Comparison of ENCODE assay signal across 9 mouse cellular contexts in the genomic region with DNA sequence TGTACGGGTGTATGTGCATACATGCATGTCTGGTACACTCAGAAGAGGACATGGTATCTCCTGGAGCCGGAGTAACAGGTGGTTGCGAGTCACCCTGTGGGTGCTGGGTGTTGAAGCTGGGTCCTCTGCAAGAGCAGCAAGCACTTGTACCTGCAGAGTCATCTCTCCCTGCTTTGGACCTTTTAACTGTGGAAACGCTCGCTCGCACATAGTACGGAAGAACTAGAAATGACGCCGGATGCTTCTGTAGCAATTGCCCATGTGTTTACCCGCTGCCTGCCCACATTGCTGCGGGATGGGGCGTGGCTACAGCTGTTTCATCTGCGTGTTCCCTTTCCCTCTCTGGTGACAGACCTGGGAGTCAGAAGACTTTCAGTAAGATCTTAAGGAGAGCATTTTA. TPM values are rescaled to one million over a fixed set of nuclear protein-coding genes. Genes with fewer than 3 reads are reported as not detected.
DNase-seq lines count a peak whose midpoint lies in the region; ATAC-seq lines count a peak whose summit lies in the region.
"Had no signal": no experiment of that assay in that cellular context is flagged by ENCODE, and none has a peak within 500 bp of the region (broad histone marks: within the 10 kb centered on the region; RNA-seq: fewer than 3 reads in every experiment).

No protein-coding gene starts in this region.

- H3K36me3 ChIP-seq in kidney, embryonic 16.5 days (ENCODE audit: insufficient read depth, low read length): no peaks in the 10 kb centered on the region

- H3K9me3 ChIP-seq in kidney, embryonic 16.5 days (ENCODE audit: low read length): no peaks in the 10 kb centered on the region

- DNase-seq in heart, adult 11 months: peak; percentile 87
- no peak for DNase-seq in heart, postnatal 14 days
- peak; percentile 84 for DNase-seq in CD4-positive, CD25-positive, alpha-beta regulatory T cell, adult 2 months (ENCODE audit: low read depth, low spot score)
- peak; percentile 53 to 54 for DNase-seq in spleen, adult 18-20 months
- DNase-seq in adrenal gland, postnatal 10 days: no peak
- no peak for DNase-seq in Muller cell, postnatal 12 days (ENCODE audit: inconsistent ontology term)

- H3K27me3 ChIP-seq in kidney, embryonic 16.5 days (ENCODE audit: insufficient read depth, low read length): no peaks in the 10 kb centered on the region

- H3K4me2 ChIP-seq in kidney, embryonic 16.5 days (replicated peaks; ENCODE audit: low read depth, low read length): no peak overlapping the region

- intact Hi-C loops in heart, postnatal 14 days (cut with DNase I): no loop called here

- 0 out of 2 replicates have a peak, but pooled peaks cover 5% of the 10 kb centered on the region for H3K4me1 ChIP-seq in kidney, embryonic 16.5 days (ENCODE audit: insufficient read depth, low read length)

- WGBS in kidney, embryonic 16.5 days: 84% methylated on average over 13 of the region's 13 CpGs

- ATAC-seq in hematopoietic stem cell, adult 5-6 weeks (replicated peaks in 1 of 2; ENCODE audit: insufficient read depth in 1 of 2, low FRiP score in 2 of 2, low TSS enrichment in 1 of 2, low read depth in 1 of 2, poor library complexity in 2 of 2, severe bottlenecking in 2 of 2): peak; percentile 61 to 71
- no peak for ATAC-seq in kidney, embryonic 16.5 days (ENCODE audit: low FRiP score, low TSS enrichment)

- H3K4me3 ChIP-seq in kidney, embryonic 16.5 days (ENCODE audit: low read length): no peak overlapping the region
- H3K4me3 ChIP-seq: erythroblast, embryonic 14.5 days had no signal

- H3K9ac ChIP-seq in kidney, embryonic 16.5 days (replicated peaks; ENCODE audit: low read length): no peak overlapping the region

- H3K27ac ChIP-seq in kidney, embryonic 16.5 days (ENCODE audit: low read length): no peak overlapping the region

RNA-seq across cellular contexts. Expression of gene Cnn3, which starts 56.0 kb away (rescaled TPM):
- total RNA-seq in heart, postnatal 14 days (2021): 10 to 100 TPM; 68.1 to 74.9 TPM
- total RNA-seq in hematopoietic stem cell, adult 5-6 weeks (2017): 41.1 and 44.8 TPM in 2 replicates
- 100 to 1,000 TPM; 148 to 215 TPM for total RNA-seq in adrenal gland, postnatal 10 days (2021)
- polyA plus RNA-seq in kidney, embryonic 16.5 days (2015; fragmentation: Nextera tagmentation; extraction: Ambion mirVana): 620 and 668 TPM in 2 replicates

Comparison
In these comparisons a context has a peak if more than half of its experiments do, and no peak if none do; other contexts are left out.
1. DNase-seq: peak in heart, adult 11 months (single experiment), CD4-positive, CD25-positive, alpha-beta regulatory T cell, adult 2 months (single experiment) and spleen, adult 18-20 months (2 of 2); none in heart, postnatal 14 days (0 of 2), adrenal gland, postnatal 10 days (single experiment) and Muller cell, postnatal 12 days (single experiment).